ENCODE assay signal across 15 mouse cellular contexts in the genomic region with DNA sequence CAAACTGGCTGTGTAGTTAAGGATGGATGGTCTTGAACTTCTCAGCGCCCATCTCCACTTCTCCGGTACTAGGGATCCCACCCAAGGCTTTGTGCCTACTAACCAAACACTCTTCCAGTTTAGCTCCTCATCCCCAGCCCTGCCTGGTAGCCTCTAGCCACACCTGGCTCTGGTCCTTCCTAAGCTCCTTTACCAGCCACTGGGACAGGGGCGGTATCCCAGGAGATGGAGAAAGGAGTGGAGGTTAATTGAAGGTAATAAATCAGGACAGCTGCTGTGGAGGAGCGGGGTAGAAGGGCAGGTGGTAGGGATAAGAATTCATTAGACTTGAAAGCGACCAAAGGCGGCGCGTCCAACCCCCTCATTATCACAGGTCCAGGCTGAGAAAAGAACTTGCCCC. TPM values are rescaled to one million over a fixed set of nuclear protein-coding genes. Genes with fewer than 3 reads are reported as not detected.
DNase-seq lines count a peak whose midpoint lies in the region; ATAC-seq lines count a peak whose summit lies in the region.
"Had no signal": no experiment of that assay in that cellular context is flagged by ENCODE, and none has a peak within 500 bp of the region (broad histone marks: within the 10 kb centered on the region; RNA-seq: fewer than 3 reads in every experiment).

No protein-coding gene starts in this region.

- 20% methylated on average over 8 of the region's 8 CpGs for WGBS in heart, embryonic 15.5 days
- 6% methylated on average over 8 of the region's 8 CpGs for WGBS in midbrain, embryonic 10.5 days
- WGBS in midbrain, embryonic 16.5 days, result 7% methylated on average over 8 of the region's 8 CpGs
- WGBS in hindbrain, embryonic 16.5 days, result 13% methylated on average over 8 of the region's 8 CpGs

- no peak overlapping the region for H3K27ac ChIP-seq in heart, embryonic 15.5 days
- no peak overlapping the region for H3K27ac ChIP-seq in midbrain, embryonic 10.5 days (replicated peaks)
- H3K27ac ChIP-seq in midbrain, embryonic 16.5 days (ENCODE audit: low read length), result no peak overlapping the region
- no peak overlapping the region for H3K27ac ChIP-seq in hindbrain, embryonic 16.5 days (ENCODE audit: low read depth, low read length)
- H3K27ac ChIP-seq: midbrain, embryonic 12.5 days had no signal

- 0 out of 2 replicates have a peak overlapping the region, but pooled peaks have one; percentile 19 for H3K9ac ChIP-seq in heart, embryonic 15.5 days
- no peak overlapping the region for H3K9ac ChIP-seq in midbrain, embryonic 16.5 days (ENCODE audit: low read depth, low read length)
- H3K9ac ChIP-seq in hindbrain, embryonic 16.5 days (ENCODE audit: low read depth, low read length), result no peak overlapping the region; the same call in 1 of the 2 replicates

- intact Hi-C loops in heart, postnatal 36 days (cut with DNase I), result loop anchor here (2.0 kb wide), 1 partner anchor 14 kb away; no protein-coding TSS in a partner anchor
- intact Hi-C loops in left cerebral cortex, postnatal 4 days (cut with DNase I), result loop anchor here (5.0 kb wide), 1 partner anchor 152 kb away; no protein-coding TSS in a partner anchor

- DNase-seq in heart, postnatal 36 days, result no peak
- DNase-seq in midbrain, embryonic 10.5 days (ENCODE audit: low spot score), result no peak
- DNase-seq in neural tube, embryonic 10.5 days (ENCODE audit: extremely low spot score, low spot score), result peak; percentile 45
- DNase-seq in left cerebral cortex, postnatal 4 days, result no peak
- DNase-seq: thymus, postnatal 36 days had no signal

- no peak for ATAC-seq in heart, embryonic 15.5 days (replicated peaks; ENCODE audit: insufficient number of reproducible peaks, insufficient read depth, low FRiP score, low read depth)
- ATAC-seq in midbrain, embryonic 16.5 days, result no peak
- ATAC-seq in hindbrain, embryonic 16.5 days, result no peak
- no peak for ATAC-seq in granulocyte monocyte progenitor cell, adult 5-6 weeks (replicated peaks; ENCODE audit: poor library complexity, severe bottlenecking)
- ATAC-seq: inflammation-experienced regulatory T-cells, adult 6 months had no signal

- peaks cover 36% of the 10 kb centered on the region for H3K4me1 ChIP-seq in heart, embryonic 15.5 days (replicated peaks)
- peaks cover 63% of the 10 kb centered on the region for H3K4me1 ChIP-seq in midbrain, embryonic 10.5 days
- H3K4me1 ChIP-seq in midbrain, embryonic 16.5 days (ENCODE audit: control insufficient read depth, insufficient read depth, low read length), result peaks cover 10% of the 10 kb centered on the region; the same call in 1 of the 2 replicates
- H3K4me1 ChIP-seq in hindbrain, embryonic 16.5 days (ENCODE audit: control insufficient read depth, insufficient read depth, low read depth, low read length), result peaks cover 11% of the 10 kb centered on the region

- peaks cover 71% of the 10 kb centered on the region for H3K27me3 ChIP-seq in heart, embryonic 15.5 days
- H3K27me3 ChIP-seq in midbrain, embryonic 10.5 days (ENCODE audit: low read depth, poor library complexity, severe bottlenecking), result peaks cover 92% of the 10 kb centered on the region
- H3K27me3 ChIP-seq in midbrain, embryonic 16.5 days (ENCODE audit: control insufficient read depth, insufficient read depth, low read depth, low read length), result peaks cover 53% of the 10 kb centered on the region
- peaks cover 40% of the 10 kb centered on the region for H3K27me3 ChIP-seq in hindbrain, embryonic 16.5 days (replicated peaks; ENCODE audit: control insufficient read depth, insufficient read depth, low read length)

- peak overlapping the region; percentile 95 for H3K4me2 ChIP-seq in heart, embryonic 15.5 days
- no peak overlapping the region for H3K4me2 ChIP-seq in midbrain, embryonic 16.5 days (ENCODE audit: low read length)
- peak overlapping the region; percentile 92 for H3K4me2 ChIP-seq in hindbrain, embryonic 16.5 days (ENCODE audit: low read length)

- H3K4me3 ChIP-seq in heart, embryonic 15.5 days, result peak overlapping the region; percentile 61
- peak overlapping the region; percentile 75 for H3K4me3 ChIP-seq in midbrain, embryonic 10.5 days
- H3K4me3 ChIP-seq in midbrain, embryonic 16.5 days (ENCODE audit: low read depth, low read length), result no peak overlapping the region
- no peak overlapping the region for H3K4me3 ChIP-seq in hindbrain, embryonic 16.5 days (ENCODE audit: low read length)

- H3K9me3 ChIP-seq in heart, embryonic 15.5 days (replicated peaks), result no peaks in the 10 kb centered on the region
- no peaks in the 10 kb centered on the region for H3K9me3 ChIP-seq in midbrain, embryonic 10.5 days (replicated peaks)
- H3K9me3 ChIP-seq in midbrain, embryonic 16.5 days (replicated peaks; ENCODE audit: control insufficient read depth, low read length, poor library complexity, severe bottlenecking), result no peaks in the 10 kb centered on the region
- no peaks in the 10 kb centered on the region for H3K9me3 ChIP-seq in hindbrain, embryonic 16.5 days (ENCODE audit: control insufficient read depth, low read length)
- H3K9me3 ChIP-seq: midbrain, embryonic 12.5 days had no signal

- no peaks in the 10 kb centered on the region for H3K36me3 ChIP-seq in heart, embryonic 15.5 days
- no peaks in the 10 kb centered on the region for H3K36me3 ChIP-seq in midbrain, embryonic 10.5 days
- H3K36me3 ChIP-seq in midbrain, embryonic 16.5 days (ENCODE audit: control insufficient read depth, insufficient read depth, low read length), result no peaks in the 10 kb centered on the region
- H3K36me3 ChIP-seq in hindbrain, embryonic 16.5 days (ENCODE audit: control insufficient read depth, insufficient read depth, low read length), result no peaks in the 10 kb centered on the region
- H3K36me3 ChIP-seq: midbrain, embryonic 12.5 days had no signal

RNA-seq across cellular contexts. Expression of a gene that starts 2.2 kb away (rescaled TPM):
- 3.9 and 4.4 TPM in 2 replicates for polyA plus RNA-seq in heart, embryonic 15.5 days (2015; fragmentation: Nextera tagmentation; extraction: Ambion mirVana)
- total RNA-seq in heart, postnatal 36 days (2021), result 1 to 10 TPM; 2.1 to 2.7 TPM
- 0.25 and 0.26 TPM in 2 replicates for polyA plus RNA-seq in midbrain, embryonic 10.5 days (2016; fragmentation: Nextera tagmentation; extraction: Ambion mirVana)
- 0.10 TPM in 1 of 2 replicates, not detected in the other for polyA plus RNA-seq in midbrain, embryonic 16.5 days (2015; fragmentation: Nextera tagmentation; extraction: Ambion mirVana)
- polyA plus RNA-seq in hindbrain, embryonic 16.5 days (2015; fragmentation: Nextera tagmentation; extraction: Ambion mirVana), result 0.10 and 0.12 TPM in 2 replicates
- total RNA-seq in granulocyte monocyte progenitor cell, adult 5-6 weeks (2014; fragmentation: Nextera tagmentation), result not detected in 2 replicates
- total RNA-seq in granulocyte monocyte progenitor cell, adult 5-6 weeks (2017), result not detected in 2 replicates
- total RNA-seq in left cerebral cortex, postnatal 4 days (2021), result not detected
- total RNA-seq: common myeloid progenitor, adult 5-6 weeks; layer of hippocampus, postnatal 14 days had no signal
- polyA plus RNA-seq: inflammation-experienced regulatory T-cells, adult 6 months; liver, embryonic 16.5 days had no signal

RNA-seq across cellular contexts. Expression of a gene that starts 19.4 kb away (rescaled TPM):
- not detected in 2 replicates for polyA plus RNA-seq in heart, embryonic 15.5 days (2015; fragmentation: Nextera tagmentation; extraction: Ambion mirVana)
- not detected for total RNA-seq in heart, postnatal 36 days (2021)
- not detected in 2 replicates for polyA plus RNA-seq in midbrain, embryonic 10.5 days (2016; fragmentation: Nextera tagmentation; extraction: Ambion mirVana)
- polyA plus RNA-seq in midbrain, embryonic 16.5 days (2015; fragmentation: Nextera tagmentation; extraction: Ambion mirVana), result not detected in 2 replicates
- not detected in 2 replicates for polyA plus RNA-seq in hindbrain, embryonic 16.5 days (2015; fragmentation: Nextera tagmentation; extraction: Ambion mirVana)
- not detected in 2 replicates for total RNA-seq in granulocyte monocyte progenitor cell, adult 5-6 weeks (2014; fragmentation: Nextera tagmentation)
- total RNA-seq in granulocyte monocyte progenitor cell, adult 5-6 weeks (2017), result not detected in 2 replicates
- not detected for total RNA-seq in left cerebral cortex, postnatal 4 days (2021)
- total RNA-seq: common myeloid progenitor, adult 5-6 weeks; layer of hippocampus, postnatal 14 days had no signal
- polyA plus RNA-seq: inflammation-experienced regulatory T-cells, adult 6 months; liver, embryonic 16.5 days; midbrain, embryonic 12.5 days; spleen, adult 2 months had no signal

RNA-seq across cellular contexts. Expression of a gene that starts 22.2 kb away (rescaled TPM):
- 50.4 and 56.7 TPM in 2 replicates for polyA plus RNA-seq in heart, embryonic 15.5 days (2015; fragmentation: Nextera tagmentation; extraction: Ambion mirVana)
- 100 to 1,000 TPM; 113 to 123 TPM for total RNA-seq in heart, postnatal 36 days (2021)
- polyA plus RNA-seq in midbrain, embryonic 10.5 days (2016; fragmentation: Nextera tagmentation; extraction: Ambion mirVana), result 12.2 and 13.1 TPM in 2 replicates
- 25.6 and 29.7 TPM in 2 replicates for polyA plus RNA-seq in midbrain, embryonic 16.5 days (2015; fragmentation: Nextera tagmentation; extraction: Ambion mirVana)
- polyA plus RNA-seq in hindbrain, embryonic 16.5 days (2015; fragmentation: Nextera tagmentation; extraction: Ambion mirVana), result 32.1 and 33.4 TPM in 2 replicates
- 3.9 and 4.3 TPM in 2 replicates for total RNA-seq in granulocyte monocyte progenitor cell, adult 5-6 weeks (2014; fragmentation: Nextera tagmentation)
- 0.95 and 1.1 TPM in 2 replicates for total RNA-seq in granulocyte monocyte progenitor cell, adult 5-6 weeks (2017)
- total RNA-seq in left cerebral cortex, postnatal 4 days (2021), result 10 to 100 TPM; 53.2 to 56.5 TPM

Comparison
In these comparisons a context has a peak if more than half of its experiments do, and no peak if none do; other contexts are left out.
1. H3K4me3 ChIP-seq: peak in heart, embryonic 15.5 days (single experiment) and midbrain, embryonic 10.5 days (single experiment); none in midbrain, embryonic 16.5 days (single experiment) and hindbrain, embryonic 16.5 days (single experiment).